In the genomic region with DNA sequence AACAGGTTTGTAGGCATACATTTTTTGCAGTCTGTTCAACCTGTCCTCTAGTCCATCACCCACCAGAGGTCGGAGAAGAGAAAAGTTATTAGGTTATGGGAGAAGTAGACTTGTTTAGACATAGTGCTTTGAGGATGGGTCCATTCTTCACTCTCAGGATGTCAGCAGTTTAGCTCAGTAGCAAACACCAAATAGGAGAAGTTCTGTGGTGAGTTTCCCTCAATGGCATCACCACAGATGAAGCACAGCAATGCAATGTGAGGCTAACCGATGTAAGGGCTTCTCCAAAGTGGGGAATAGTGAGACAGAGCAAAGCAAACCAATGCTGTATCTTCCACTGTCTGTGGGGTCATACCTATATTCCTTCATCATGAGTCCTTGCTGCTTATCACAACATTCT, we compare ENCODE assay signal across 28 mouse cellular contexts. TPM values are rescaled to one million over a fixed set of nuclear protein-coding genes. Genes with fewer than 3 reads are reported as not detected.
DNase-seq lines count a peak whose midpoint lies in the region; ATAC-seq lines count a peak whose summit lies in the region.
"Had no signal": no experiment of that assay in that cellular context is flagged by ENCODE, and none has a peak within 500 bp of the region (broad histone marks: within the 10 kb centered on the region; RNA-seq: fewer than 3 reads in every experiment).

No protein-coding gene starts in this region.

- H3K4me1 ChIP-seq in kidney, embryonic 15.5 days, result no peaks in the 10 kb centered on the region
- H3K4me1 ChIP-seq: embryonic facial prominence, embryonic 13.5 days; forebrain, embryonic 13.5 days; heart, embryonic 10.5 days; heart, embryonic 13.5 days; hindbrain, embryonic 12.5 days; hindbrain, embryonic 15.5 days had no signal

- H3K4me3 ChIP-seq in macrophage (ENCODE audit: inconsistent target), result no peak overlapping the region
- no peak overlapping the region for H3K4me3 ChIP-seq in kidney, embryonic 15.5 days (replicated peaks)
- H3K4me3 ChIP-seq: embryonic facial prominence, embryonic 10.5 days; embryonic facial prominence, embryonic 13.5 days; erythroblast, embryonic 14.5 days; forebrain, embryonic 13.5 days; heart, adult 2 months; heart, embryonic 10.5 days; heart, embryonic 13.5 days; hindbrain, embryonic 12.5 days; hindbrain, embryonic 15.5 days had no signal

- H3K27ac ChIP-seq in macrophage, result peak overlapping the region; percentile 60
- no peak overlapping the region for H3K27ac ChIP-seq in kidney, embryonic 15.5 days
- H3K27ac ChIP-seq: embryonic facial prominence, embryonic 10.5 days; embryonic facial prominence, embryonic 13.5 days; forebrain, embryonic 13.5 days; heart, adult 2 months; heart, embryonic 10.5 days; heart, embryonic 13.5 days; hindbrain, embryonic 12.5 days; hindbrain, embryonic 15.5 days had no signal

- no peak overlapping the region for H3K4me2 ChIP-seq in kidney, embryonic 15.5 days
- H3K4me2 ChIP-seq: embryonic facial prominence, embryonic 13.5 days; forebrain, embryonic 13.5 days; heart, embryonic 13.5 days; hindbrain, embryonic 12.5 days; hindbrain, embryonic 15.5 days had no signal

- H3K79me2 ChIP-seq in macrophage (ENCODE audit: inconsistent target), result no peaks in the 10 kb centered on the region

- no peaks in the 10 kb centered on the region for H3K36me3 ChIP-seq in macrophage (ENCODE audit: inconsistent target)
- H3K36me3 ChIP-seq in kidney, embryonic 15.5 days, result no peaks in the 10 kb centered on the region
- H3K36me3 ChIP-seq: embryonic facial prominence, embryonic 10.5 days; embryonic facial prominence, embryonic 13.5 days; heart, embryonic 10.5 days; heart, embryonic 13.5 days; hindbrain, embryonic 12.5 days; hindbrain, embryonic 15.5 days had no signal

- no peak for DNase-seq in MN1 (ENCODE audit: low spot score)
- no peak for DNase-seq in c-Kit-positive CD71-positive TER-119-positive erythroid progenitor cells, embryonic 14.5 days (ENCODE audit: low spot score)
- DNase-seq: adrenal gland, postnatal 10 days; adrenal gland, postnatal 36 days; cerebellum, adult 18-20 months; cerebellum, adult 9-10 months; cerebellum, postnatal 14 days; embryo, embryonic 11 days; gastrocnemius, postnatal 25 days; heart, postnatal 14 days; heart, postnatal 4 days had no signal

- H3K9me3 ChIP-seq in kidney, embryonic 15.5 days (replicated peaks), result no peaks in the 10 kb centered on the region
- H3K9me3 ChIP-seq: embryonic facial prominence, embryonic 10.5 days; embryonic facial prominence, embryonic 13.5 days; forebrain, embryonic 13.5 days; heart, embryonic 10.5 days; heart, embryonic 13.5 days; hindbrain, embryonic 12.5 days; hindbrain, embryonic 15.5 days had no signal

- no peak overlapping the region for H3K9ac ChIP-seq in kidney, embryonic 15.5 days
- H3K9ac ChIP-seq: embryonic facial prominence, embryonic 13.5 days; forebrain, embryonic 13.5 days; heart, embryonic 13.5 days; hindbrain, embryonic 12.5 days; hindbrain, embryonic 15.5 days had no signal

- ATAC-seq in common myeloid progenitor, adult 5-6 weeks (replicated peaks; ENCODE audit: low read depth, poor library complexity, severe bottlenecking), result 0 out of 2 replicates have a peak, but pooled peaks have one; percentile 12
- ATAC-seq in neutrophil, adult 5-6 weeks (ENCODE audit: extremely low read depth, insufficient number of reproducible peaks, low FRiP score, poor library complexity, severe bottlenecking), result peak; percentile 42; the same call in 1 of the 2 replicates
- ATAC-seq in kidney, embryonic 15.5 days (replicated peaks; ENCODE audit: low FRiP score), result no peak
- ATAC-seq: CD4-positive, CD25-positive, alpha-beta regulatory T cell, adult 4 months; forebrain, embryonic 13.5 days; forebrain, embryonic 16.5 days; intestine, postnatal 0 days; Patski had no signal

- 39% methylated on average over 2 of the region's 2 CpGs for WGBS in macrophage (ENCODE audit: missing documents)
- 92% methylated on average over 2 of the region's 2 CpGs for WGBS in kidney, embryonic 15.5 days

- H3K27me3 ChIP-seq in kidney, embryonic 15.5 days, result no peaks in the 10 kb centered on the region
- H3K27me3 ChIP-seq: embryonic facial prominence, embryonic 13.5 days; forebrain, embryonic 13.5 days; heart, embryonic 13.5 days; hindbrain, embryonic 12.5 days; hindbrain, embryonic 15.5 days; Patski had no signal

RNA-seq across cellular contexts. Expression of a gene that starts 37.1 kb away (rescaled TPM):
- total RNA-seq in common myeloid progenitor, adult 5-6 weeks (2017), result not detected in 2 replicates
- 1 to 10 TPM in 1 of 26 experiments, under 1 TPM in 7, not detected in 18; 0.31 to 2.7 (median 0.52) TPM for total RNA-seq in macrophage (2018; cell fraction: chromatin; rRNA removed)
- total RNA-seq in macrophage (2018; cell fraction: cytosol; rRNA removed), result under 1 TPM; 0.04 to 0.28 (median 0.11) TPM
- total RNA-seq in macrophage (2018; cell fraction: nucleus; rRNA removed), result under 1 TPM in 14 of 26 experiments, not detected in 12; 0.12 to 0.52 (median 0.28) TPM
- 0.20 to 0.24 TPM in 2 of 3 replicates, not detected in the other for polyA plus RNA-seq in macrophage (2018)
- total RNA-seq in neutrophil, adult 5-6 weeks (2017), result not detected in 2 replicates
- 6.8 and 8.3 TPM in 2 replicates for polyA plus RNA-seq in kidney, embryonic 15.5 days (2015; fragmentation: Nextera tagmentation; extraction: Ambion mirVana)
- polyA plus RNA-seq: CD4-positive, CD25-positive, alpha-beta regulatory T cell, adult 4 months; erythroblast, embryonic 14.5 days had no signal

RNA-seq across cellular contexts. Expression of a gene that starts 37.6 kb away (rescaled TPM):
- total RNA-seq in common myeloid progenitor, adult 5-6 weeks (2017), result 6.4 and 11.1 TPM in 2 replicates
- 100 to 1,000 TPM in 15 of 26 experiments, 10 to 100 TPM in 11; 32.0 to 204 (median 138) TPM for total RNA-seq in macrophage (2018; cell fraction: chromatin; rRNA removed)
- 100 to 1,000 TPM; 202 to 577 (median 410) TPM for total RNA-seq in macrophage (2018; cell fraction: cytosol; rRNA removed)
- total RNA-seq in macrophage (2018; cell fraction: nucleus; rRNA removed), result 100 to 1,000 TPM in 25 of 26 experiments, 10 to 100 TPM in 1; 93.7 to 674 (median 401) TPM
- polyA plus RNA-seq in macrophage (2018), result 287 to 449 TPM (median 342 TPM) in 3 replicates
- 123 and 158 TPM in 2 replicates for total RNA-seq in neutrophil, adult 5-6 weeks (2017)
- polyA plus RNA-seq in kidney, embryonic 15.5 days (2015; fragmentation: Nextera tagmentation; extraction: Ambion mirVana), result 9.7 and 10.9 TPM in 2 replicates

Comparison
In these comparisons a context has a peak if more than half of its experiments do, and no peak if none do; other contexts are left out.
1. RNA of a gene that starts 37.6 kb away (total RNA-seq): 123 to 158 TPM in neutrophil, adult 5-6 weeks; 6.4 to 11.1 TPM in common myeloid progenitor, adult 5-6 weeks; every median in the first group is over 10 times any median in the second.